Mouse (Mus musculus): Measurements from ENCODE around the gene Cfap157.
A peak's percentile ranks its signal among the peaks of the same experiment; 100 is the strongest.

Gene Cfap157

DNA sequence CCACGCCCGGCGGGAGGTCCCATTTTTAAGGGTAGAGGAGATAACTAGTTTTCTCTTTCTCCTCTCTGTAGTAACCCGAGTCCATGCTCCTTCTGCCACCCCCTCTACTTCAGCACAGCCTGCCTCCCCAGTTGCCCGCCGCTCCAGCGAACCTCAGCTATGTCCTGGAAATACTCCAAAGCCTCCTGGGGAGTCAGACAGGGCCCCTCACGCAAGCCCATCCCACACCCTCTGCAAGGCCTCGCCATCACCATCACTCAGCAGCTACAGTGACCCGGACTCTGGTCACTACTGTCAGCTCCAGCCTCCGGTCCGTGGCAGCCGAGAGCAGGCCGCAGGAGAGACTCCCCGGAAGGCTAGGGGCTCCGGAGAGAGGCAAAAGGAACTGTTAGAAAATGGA lies 35.1 kb downstream of the Cfap157 start:
- no peak for DNase-seq (ENCODE audit: low spot score)

- DNase-seq (ENCODE audit: low spot score), result no peak
Observed at GRCm38 (mm10) chr2:32744272-32744982, 39.8 kb downstream of the Cfap157 start.

DNA sequence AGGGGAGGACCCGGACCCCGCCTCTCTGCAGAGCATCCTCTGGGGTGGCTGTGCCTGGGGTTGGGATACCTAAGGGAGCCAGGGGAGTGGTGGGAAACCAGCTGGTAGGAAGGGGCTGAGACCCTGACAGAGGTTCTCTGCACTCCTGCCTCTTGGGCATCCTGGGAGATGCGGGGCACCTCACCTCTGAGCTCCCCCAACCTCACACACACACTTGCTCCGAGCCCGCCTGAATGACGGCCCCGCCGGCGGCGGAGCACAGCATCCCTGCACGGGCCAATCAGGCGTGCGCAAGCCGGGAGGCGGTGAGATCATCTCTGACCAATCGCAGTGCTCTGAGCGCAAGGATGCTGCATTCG lies 42.1 kb downstream of the Cfap157 start:
- peak; percentile 80 for DNase-seq (ENCODE audit: low spot score)

DNA sequence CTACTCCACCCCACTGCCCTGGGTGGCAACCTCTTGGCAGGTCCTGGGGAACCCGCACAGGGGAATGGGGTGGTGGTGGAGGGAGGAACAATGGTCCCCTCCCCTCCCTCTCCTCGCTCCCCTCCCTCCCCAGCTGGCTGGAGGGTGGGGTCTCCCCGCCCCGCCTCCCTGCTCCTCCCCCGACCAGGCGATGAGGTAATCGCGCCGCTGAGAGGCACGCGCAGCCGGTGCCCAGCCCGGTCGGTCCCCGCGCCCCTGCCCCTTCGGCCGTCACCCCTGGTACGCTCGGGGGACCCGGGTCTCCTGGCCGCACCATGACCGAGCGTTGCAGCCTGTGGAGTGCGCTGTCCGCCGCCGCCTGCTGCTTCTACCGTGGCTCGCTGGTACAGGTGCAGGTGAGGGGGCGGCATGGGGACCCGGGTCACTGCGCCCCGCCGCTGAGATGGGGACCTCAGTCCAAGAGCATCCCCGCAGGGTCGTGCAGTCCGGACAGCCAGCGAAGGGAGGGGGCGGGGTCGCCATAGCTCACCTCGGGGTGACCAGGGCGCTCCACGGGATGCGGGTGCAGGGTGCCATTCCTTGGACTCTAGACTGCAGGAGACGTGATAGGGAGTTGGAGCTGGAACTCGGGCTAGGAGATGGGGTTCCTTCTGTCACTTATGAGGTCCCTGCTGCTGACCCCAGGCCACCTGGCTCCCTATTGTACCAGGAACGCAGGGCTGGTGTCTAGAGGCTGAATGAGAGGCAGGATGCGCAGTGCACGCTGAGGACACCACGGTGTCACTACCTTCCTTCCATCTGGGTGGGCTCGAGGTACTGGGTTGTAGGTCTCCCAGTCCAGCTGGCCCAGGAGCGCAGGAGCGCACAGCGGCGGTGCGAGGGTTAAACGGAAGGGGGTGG lies 42.7 kb downstream of the Cfap157 start:
- DNase-seq (ENCODE audit: low spot score), result peak; percentile 48

DNA sequence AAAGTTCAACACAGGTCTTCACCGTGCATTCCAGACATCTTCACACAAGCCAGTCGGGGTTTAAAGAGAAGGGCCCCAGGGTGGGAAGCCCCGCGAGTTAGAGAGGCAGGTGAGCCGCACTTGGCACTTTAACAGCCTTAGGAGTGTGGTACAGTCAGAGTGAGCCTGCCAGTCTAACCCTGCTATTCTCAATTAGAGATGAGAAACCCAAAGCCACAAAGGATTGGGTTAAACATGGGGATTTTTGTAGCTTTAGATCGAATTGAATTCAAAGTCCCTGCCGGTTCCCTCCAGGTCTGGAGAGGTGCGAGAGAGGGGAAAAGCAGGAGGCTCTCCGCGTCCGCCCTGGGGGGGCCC lies 43.3 kb downstream of the Cfap157 start, which contains the start of gene 6330409D20Rik:
Gene 6330409D20Rik, minus strand, starts transcription at position 101 of the 357 bp plus-strand sequence.
- DNase-seq (ENCODE audit: low spot score), result no peak

GRCm38 (mm10) chr2:32739311-32739710 lies 44.9 kb downstream of the Cfap157 start:
- no peak for DNase-seq (ENCODE audit: low spot score)

DNA sequence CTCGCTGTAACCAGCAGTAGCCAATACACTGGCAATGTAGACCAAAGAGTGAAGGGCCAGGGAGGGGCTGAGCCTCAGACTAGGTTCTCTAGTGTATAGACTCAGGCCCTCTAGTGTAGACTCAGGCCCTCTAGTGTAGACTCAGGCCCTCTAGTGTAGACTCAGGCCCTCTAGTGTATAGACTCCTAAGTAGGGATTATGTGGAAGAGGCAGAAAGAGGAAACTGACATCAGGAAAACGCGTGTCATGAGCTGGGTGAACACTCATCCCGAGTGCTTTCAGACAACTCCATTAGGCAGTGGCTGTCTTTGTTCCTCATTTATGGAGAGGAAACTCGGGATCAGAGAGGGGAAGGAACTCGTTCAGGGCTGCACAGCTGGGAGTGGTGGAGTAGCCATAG lies 47.2 kb downstream of the Cfap157 start:
- DNase-seq (ENCODE audit: low spot score), result no peak

DNA sequence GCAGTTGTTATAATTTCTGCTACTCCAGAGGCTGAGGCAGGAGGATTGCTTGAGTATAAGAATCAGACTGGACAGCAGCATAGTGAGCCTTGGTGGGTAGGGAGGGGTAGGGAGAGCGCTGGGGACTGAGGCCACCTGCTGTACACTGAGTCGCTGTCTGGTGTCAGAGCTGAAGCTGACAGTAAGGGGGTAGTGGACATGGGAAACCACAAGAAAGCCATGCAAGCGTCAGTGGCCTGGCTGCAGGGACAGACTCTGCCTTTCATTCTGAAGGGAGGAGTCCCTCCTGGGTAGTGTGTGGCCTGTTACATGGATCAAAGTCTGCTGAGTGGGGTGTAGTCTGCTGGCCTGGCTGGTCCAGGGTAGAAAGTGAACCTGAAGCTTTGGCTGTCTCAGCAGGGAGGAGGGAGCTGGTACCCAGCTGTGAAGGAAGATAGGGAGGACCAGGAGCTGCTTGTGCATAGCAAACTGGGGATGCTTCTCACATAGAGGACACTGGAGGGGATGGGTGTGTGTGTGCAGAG lies 47.9 kb downstream of the Cfap157 start:
- DNase-seq (ENCODE audit: low spot score), result no peak

DNA sequence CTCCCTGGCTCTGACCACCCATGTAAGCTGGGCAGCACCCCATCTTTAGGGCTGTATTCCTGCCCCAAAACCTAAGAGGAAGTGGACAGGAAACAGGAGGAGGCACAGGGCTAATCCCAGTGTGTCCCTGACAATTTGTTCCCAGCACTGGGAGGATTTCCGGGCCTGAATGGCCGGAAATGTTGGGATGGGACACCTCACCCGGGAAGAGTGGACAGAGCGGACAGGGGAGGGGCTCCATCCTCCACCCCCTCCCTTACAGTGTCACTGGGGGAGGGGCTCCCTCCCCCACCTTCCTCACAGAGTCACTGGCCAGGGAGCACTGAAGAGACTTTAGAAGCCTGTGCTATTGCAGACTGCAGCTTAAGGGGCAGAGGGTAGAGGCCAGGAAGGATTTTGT lies 49.3 kb downstream of the Cfap157 start:
- no peak for DNase-seq (ENCODE audit: low spot score)

DNA sequence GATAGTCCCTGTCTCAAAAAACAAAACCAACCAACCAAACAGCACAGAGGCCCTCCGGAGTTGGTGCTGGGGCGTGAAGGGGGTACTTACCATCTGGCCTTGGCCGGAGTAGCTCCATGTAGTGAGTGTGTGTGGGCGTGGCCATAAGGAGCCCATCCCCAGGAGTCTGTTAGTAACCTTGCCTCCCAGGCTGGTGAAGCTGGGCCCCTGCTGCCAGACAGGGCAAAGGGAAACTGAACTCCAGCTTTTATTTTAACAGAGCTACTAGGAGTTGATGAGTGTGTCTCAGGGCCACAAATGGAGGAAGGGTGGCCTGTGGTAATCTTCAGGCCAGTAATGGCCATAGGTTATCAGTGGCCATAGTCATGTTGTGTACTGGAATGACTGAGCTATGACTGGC lies 49.7 kb downstream of the Cfap157 start:
- DNase-seq (ENCODE audit: low spot score), result no peak

DNA sequence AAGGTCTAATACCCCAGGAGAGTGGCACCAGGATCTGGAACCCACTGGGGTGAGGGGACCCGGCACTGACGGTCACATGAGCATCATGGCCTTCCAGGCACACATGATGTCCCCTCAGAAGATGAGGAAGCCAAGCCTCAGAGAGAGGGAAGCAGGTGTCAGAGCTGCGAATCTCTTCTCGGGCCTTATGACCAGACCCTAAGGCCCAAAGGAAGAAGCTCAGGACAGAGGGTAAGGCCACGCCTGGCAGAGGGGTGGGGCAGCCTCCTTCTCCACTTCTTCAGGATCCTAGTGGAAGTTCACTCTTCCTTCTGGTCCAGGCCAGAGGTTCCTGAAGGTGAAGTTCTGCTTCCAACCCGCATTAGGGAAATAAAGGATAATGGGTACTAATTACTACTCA lies 51.5 kb downstream of the Cfap157 start:
- no peak for DNase-seq (ENCODE audit: low spot score)

- no peak for DNase-seq (ENCODE audit: low spot score)
Observed at GRCm38 (mm10) chr2:32731911-32732310, 52.3 kb downstream of the Cfap157 start.

DNA sequence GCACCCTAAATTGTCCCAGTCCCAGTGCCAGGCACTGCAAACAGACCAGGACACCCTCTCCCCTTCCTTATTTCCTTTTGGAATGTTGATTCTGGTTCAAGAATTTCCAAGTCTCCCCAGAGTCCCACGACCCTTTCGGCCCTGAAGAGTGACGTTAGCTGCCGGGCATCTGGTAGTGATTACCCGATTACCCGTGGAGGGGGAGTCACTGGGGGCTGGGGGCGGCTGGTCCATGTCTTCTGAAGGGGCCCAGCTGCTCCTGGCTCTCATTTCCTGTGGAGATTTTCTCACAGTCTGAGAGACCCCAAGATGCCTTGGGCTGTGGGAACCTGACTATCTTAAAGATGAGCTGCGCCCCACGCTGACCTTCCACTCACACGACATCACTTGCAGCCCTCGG lies 53.4 kb downstream of the Cfap157 start:
- no peak for DNase-seq (ENCODE audit: low spot score)

DNA sequence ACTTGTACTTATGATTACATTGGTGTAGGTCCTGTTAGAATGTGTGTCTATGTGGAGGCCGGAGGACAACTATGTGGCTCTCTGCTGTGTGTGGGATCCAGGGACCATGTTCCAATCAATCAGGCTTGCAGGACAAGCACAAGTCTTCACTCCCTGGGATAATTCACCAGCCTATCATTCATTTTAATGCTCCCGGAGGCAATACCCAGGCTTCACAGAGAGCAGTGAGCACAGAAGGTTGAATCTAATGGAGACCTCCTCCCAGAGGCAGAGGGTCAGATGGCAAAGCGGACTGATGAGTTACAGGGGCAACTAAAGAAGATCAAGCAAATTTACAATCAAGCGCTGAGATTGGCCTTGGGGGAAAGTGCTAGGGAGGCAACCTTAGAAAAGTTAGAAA lies 54.7 kb downstream of the Cfap157 start:
- no peak for DNase-seq (ENCODE audit: low spot score)

- no peak for DNase-seq (ENCODE audit: low spot score)
Observed at GRCm38 (mm10) chr2:32728463-32728862, 55.8 kb downstream of the Cfap157 start.

DNA sequence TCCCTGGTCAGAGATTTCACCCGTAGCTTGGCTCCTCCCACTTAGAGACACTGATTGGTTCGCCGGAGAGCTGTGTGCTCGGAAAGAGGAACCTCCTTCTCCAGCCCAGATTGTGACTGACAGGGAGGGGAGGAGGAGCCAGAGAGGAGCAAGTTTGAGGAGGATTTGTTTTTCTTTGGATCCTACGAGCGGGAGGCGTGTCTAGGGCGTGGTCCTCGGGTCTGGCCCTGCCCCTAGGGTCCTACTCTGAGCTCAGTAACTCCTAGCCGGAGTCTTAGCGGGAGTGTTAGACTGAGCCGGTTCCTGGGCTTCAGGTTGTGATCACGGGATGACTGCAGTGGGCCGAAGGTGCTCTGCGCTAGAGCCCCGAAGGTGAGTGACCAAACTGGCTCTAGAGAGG lies 56.8 kb downstream of the Cfap157 start:
- DNase-seq (ENCODE audit: low spot score), result peak; percentile 86
